Mouse (Mus musculus) liver, postnatal 0 days (tissue): ENCODE data around the gene Gm28539. TPM values are rescaled to one million over a fixed set of nuclear protein-coding genes. Genes with fewer than 3 reads are reported as not detected.

Experiments used
- ATAC-seq: fragments of 200-750 bp; cut with Nextera tagmentation; 2 replicates; pipeline ENCODE4 v1.8.0; 2017; ENCODE audit warnings: mild to moderate bottlenecking, moderate library complexity
- DNase-seq: peaks from one replicate; pipeline ENCODE4 v3.0.0-alpha.2; 2016
- H3K27ac ChIP-seq: fragments of 300-500 bp; sonication (generic); 2 replicates; pipeline ENCODE4 v1.5.1; 2014; ENCODE audit warnings: antibody characterized with exemption, moderate library complexity, mild to moderate bottlenecking, low read depth
- H3K27me3 ChIP-seq: fragments of 300-500 bp; sonication (generic); 2 replicates; pipeline ENCODE4 v1.6.1; 2014; ENCODE audit warnings: low read length, control low read depth, mixed read lengths; ENCODE audit not compliant: insufficient read depth
- H3K36me3 ChIP-seq: fragments of 300-500 bp; sonication (generic); replicated peaks from 2 replicates; pipeline ENCODE4 v1.6.1; 2014; ENCODE audit warnings: mild to moderate bottlenecking, control low read depth, low read length, moderate library complexity, mixed read lengths; ENCODE audit not compliant: insufficient read depth
- H3K4me1 ChIP-seq: fragments of 300-500 bp; sonication (generic); 2 replicates; pipeline ENCODE4 v1.6.1; 2014; ENCODE audit warnings: antibody characterized with exemption, mild to moderate bottlenecking, control low read depth; ENCODE audit not compliant: insufficient read depth
- H3K4me2 ChIP-seq: fragments of 300-500 bp; sonication (generic); 2 replicates; pipeline ENCODE4 v1.6.1; 2014; ENCODE audit warnings: low read depth, mild to moderate bottlenecking, low read length, moderate library complexity, mixed read lengths
- H3K4me3 ChIP-seq: fragments of 300-500 bp; sonication (generic); 2 replicates; pipeline ENCODE4 v1.5.1; 2014; ENCODE audit warnings: low read depth, low read length
- H3K9ac ChIP-seq: fragments of 300-500 bp; sonication (generic); replicated peaks from 2 replicates; pipeline ENCODE4 v1.6.1; 2014; ENCODE audit warnings: mild to moderate bottlenecking, moderate library complexity
- H3K9me3 ChIP-seq: fragments of 300-500 bp; sonication (generic); 2 replicates; pipeline ENCODE4 v1.6.1; 2016; ENCODE audit warnings: mild to moderate bottlenecking, control low read depth, low read length, mixed read lengths
- CTCF ChIP-seq: sonication (generic); IDR thresholded peaks from 2 replicates; pipeline ENCODE4 v1.5.1; 2016; ENCODE audit warnings: antibody characterized with exemption, low read depth
- EP300 ChIP-seq: IDR thresholded peaks from 2 replicates; pipeline ENCODE4 v1.6.1; 2016; ENCODE audit warnings: antibody characterized with exemption, low read depth, mild to moderate bottlenecking
- WGBS: fragments of 180-500 bp; shearing (Covaris S2); extraction: QIAGEN DNeasy Blood & Tissue Kit; methylation state at CpG from one replicate; pipeline ENCODE4 v1.1.7; 2014; ENCODE audit not compliant: insufficient replicate concordance; 5-methylcytosine and 5-hydroxymethylcytosine counted together
- polyA plus RNA-seq: library from polyadenylated mRNA; unstranded; fragments of >200 nt; fragmentation: Nextera tagmentation; extraction: Ambion mirVana; gene quantifications from 2 replicates; pipeline ENCODE4 v1.2.1, GENCODE M21; 2015

Gm28539 gene
- polyA plus RNA-seq, 1 experiment from 2014 or later = not detected

GRCm38 (mm10) chr16:18798841-18799240, 37.5 kb upstream of the Gm28539 start:
- ATAC-seq (no peak), DNase-seq (no peak)
- no peaks in the 10 kb centered on the region for H3K9me3 ChIP-seq
- H3K36me3 ChIP-seq = peaks cover 68% of the 10 kb centered on the region
- no peak overlapping the region for H3K9ac ChIP-seq
- no peak overlapping the region for H3K4me3 ChIP-seq
- no peak overlapping the region for H3K4me2 ChIP-seq
- no peaks in the 10 kb centered on the region for H3K4me1 ChIP-seq
- no peaks in the 10 kb centered on the region for H3K27me3 ChIP-seq
- no peak overlapping the region for H3K27ac ChIP-seq
- WGBS = 82% methylated on average over 2 of the region's 2 CpGs
- TF ChIP-seq EP300 (no peak), CTCF (peak; percentile 72)

- H3K36me3 ChIP-seq = peaks cover 51% of the 10 kb centered on the region
- no peak for TF ChIP-seq CTCF
- no peak for TF ChIP-seq EP300
- no peaks in the 10 kb centered on the region for H3K27me3 ChIP-seq
- H3K27ac ChIP-seq = no peak overlapping the region
- H3K4me2 ChIP-seq = no peak overlapping the region
- DNase-seq (no peak), ATAC-seq (no peak)
- H3K4me3 ChIP-seq = no peak overlapping the region
- H3K9me3 ChIP-seq = no peaks in the 10 kb centered on the region
- H3K9ac ChIP-seq = no peak overlapping the region
- H3K4me1 ChIP-seq = no peaks in the 10 kb centered on the region
- 95% methylated on average over 2 of the region's 2 CpGs for WGBS
Observed at GRCm38 (mm10) chr16:18805746-18806145, 30.6 kb upstream of the Gm28539 start.

- TF ChIP-seq EP300 (no peak), CTCF (no peak)
- Histone ChIP-seq H3K9ac (peak overlapping the region; percentile 30; the same call in 1 of the 2 replicates), H3K4me2 (peak overlapping the region; percentile 24; the same call in 1 of the 2 replicates), H3K27ac (peak overlapping the region; percentile 44; the same call in 1 of the 2 replicates), H3K9me3 (no peaks in the 10 kb centered on the region), H3K27me3 (no peaks in the 10 kb centered on the region), H3K4me3 (no peak overlapping the region), H3K36me3 (peaks cover 36% of the 10 kb centered on the region), H3K4me1 (peaks cover 15% of the 10 kb centered on the region)
- 58% methylated on average over 5 of the region's 5 CpGs for WGBS
- DNase-seq (peak; percentile 76), ATAC-seq (no peak)
Observed at GRCm38 (mm10) chr16:18809001-18809400, 27.4 kb upstream of the Gm28539 start.

GRCm38 (mm10) chr16:18811032-18811431, 25.4 kb upstream of the Gm28539 start:
- Histone ChIP-seq H3K9ac (peak overlapping the region; percentile 97), H3K4me2 (peak overlapping the region; percentile 98), H3K27me3 (no peaks in the 10 kb centered on the region), H3K4me1 (peaks cover 15% of the 10 kb centered on the region), H3K36me3 (peaks cover 35% of the 10 kb centered on the region), H3K9me3 (no peaks in the 10 kb centered on the region), H3K4me3 (peak overlapping the region; percentile 89), H3K27ac (peak overlapping the region; percentile 94)
- DNase-seq (no peak), ATAC-seq (peak; percentile 32)
- WGBS = 4% methylated on average over 5 of the region's 5 CpGs
- TF ChIP-seq CTCF (no peak), EP300 (no peak)

- Histone ChIP-seq H3K27me3 (no peaks in the 10 kb centered on the region), H3K4me2 (peak within 1 kb of the TSS; percentile 98), H3K4me1 (peaks cover 15% of the 10 kb centered on the region), H3K36me3 (peaks cover 36% of the 10 kb centered on the region), H3K9me3 (no peaks in the 10 kb centered on the region), H3K9ac (peak within 1 kb of the TSS; percentile 97), H3K27ac (peak within 1 kb of the TSS; percentile 94), H3K4me3 (peak within 1 kb of the TSS; percentile 89)
- WGBS = 1% methylated on average over 42 of the region's 42 CpGs
- peak; percentile 91 for ATAC-seq
- peak; percentile 90 for DNase-seq
- TF ChIP-seq EP300 (peak; percentile 80), CTCF (no peak)
Observed at GRCm38 (mm10) chr16:18811468-18812384, 24.7 kb upstream of the Gm28539 start, which contains the start of the genes Ufd1 and Cdc45. Gene Ufd1 (plus strand): TSS chr16:18811779. Gene Cdc45 (minus strand): TSS chr16:18811987.

- ATAC-seq (peak; percentile 36), DNase-seq (no peak)
- Histone ChIP-seq H3K4me2 (peak overlapping the region; percentile 98), H3K4me1 (peaks cover 15% of the 10 kb centered on the region), H3K36me3 (peaks cover 34% of the 10 kb centered on the region), H3K27me3 (no peaks in the 10 kb centered on the region), H3K4me3 (peak overlapping the region; percentile 89), H3K9me3 (no peaks in the 10 kb centered on the region), H3K9ac (peak overlapping the region; percentile 97), H3K27ac (peak overlapping the region; percentile 94)
- WGBS = under 1% methylated on average over 31 of the region's 31 CpGs
- TF ChIP-seq CTCF (no peak), EP300 (no peak)
Observed at GRCm38 (mm10) chr16:18812385-18812910, 23.9 kb upstream of the Gm28539 start.
